Mouse (Mus musculus): ENCODE results near the gene Cadm1.

The Cadm1 gene

DNA sequence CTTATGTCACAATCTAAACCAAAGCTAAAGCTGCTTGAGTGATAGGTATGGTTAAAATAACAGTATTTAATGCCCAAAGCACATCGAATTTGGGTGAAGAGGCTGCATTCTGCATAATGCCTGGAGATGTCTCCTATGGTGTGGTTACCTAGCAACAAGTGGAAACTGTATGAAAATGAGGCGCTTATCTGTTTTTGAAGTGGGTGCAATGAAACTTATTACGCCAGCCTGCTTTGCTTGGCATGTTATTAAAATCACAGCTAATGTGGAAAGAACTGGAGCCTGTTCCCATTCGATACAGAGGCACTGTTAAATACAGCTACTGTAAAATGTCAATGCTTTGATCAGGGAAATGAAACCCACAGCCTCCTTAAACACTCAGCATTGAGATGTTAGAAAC, 79.5 kb downstream of the Cadm1 start:
- no peak for DNase-seq (ENCODE audit: low spot score)

DNA sequence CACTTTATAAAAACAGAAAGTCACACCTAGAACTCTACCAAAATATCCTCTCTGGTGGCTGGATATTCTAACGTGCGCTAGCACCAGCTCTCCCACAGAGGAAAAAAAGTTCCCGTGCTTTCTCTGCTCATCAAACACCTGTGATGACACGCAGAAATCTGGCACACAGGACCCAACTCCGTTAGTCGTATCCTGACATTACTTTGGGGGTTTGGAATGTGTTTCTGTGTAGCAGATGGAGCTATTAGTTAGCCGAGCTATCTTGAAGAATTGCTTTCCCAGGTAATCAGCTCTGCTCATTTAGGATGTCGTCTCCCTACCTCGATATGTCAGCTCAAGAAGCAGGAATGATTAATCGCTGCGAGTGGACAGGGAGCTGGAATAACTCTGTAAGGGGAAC, 80.3 kb downstream of the Cadm1 start:
- no peak for DNase-seq (ENCODE audit: low spot score)

DNA sequence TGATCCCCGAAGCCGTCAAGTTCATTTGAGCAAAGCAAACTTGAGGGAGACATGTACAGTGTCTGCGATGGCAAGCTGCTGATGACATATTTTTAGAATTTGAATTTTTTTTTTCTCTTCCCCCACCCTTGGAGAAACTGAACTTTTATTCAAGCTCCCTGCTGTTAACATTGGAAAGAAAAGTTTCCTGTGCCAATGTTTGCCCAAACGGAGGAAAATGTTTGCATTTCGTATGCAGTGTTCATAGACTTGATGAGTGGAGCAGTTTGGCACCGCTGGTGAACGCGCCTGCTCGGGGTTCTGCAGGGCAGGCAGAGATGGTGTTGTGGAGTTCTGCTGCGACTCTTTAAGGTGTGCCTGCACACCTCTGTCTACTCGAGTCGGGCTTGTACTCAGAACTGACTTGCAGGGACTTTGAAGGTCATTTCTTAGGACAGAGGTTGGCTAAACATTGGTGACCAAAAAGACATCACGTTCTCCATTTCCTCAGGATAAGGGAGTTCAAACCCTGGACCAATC, 83.0 kb downstream of the Cadm1 start:
- DNase-seq (ENCODE audit: low spot score), result no peak

DNA sequence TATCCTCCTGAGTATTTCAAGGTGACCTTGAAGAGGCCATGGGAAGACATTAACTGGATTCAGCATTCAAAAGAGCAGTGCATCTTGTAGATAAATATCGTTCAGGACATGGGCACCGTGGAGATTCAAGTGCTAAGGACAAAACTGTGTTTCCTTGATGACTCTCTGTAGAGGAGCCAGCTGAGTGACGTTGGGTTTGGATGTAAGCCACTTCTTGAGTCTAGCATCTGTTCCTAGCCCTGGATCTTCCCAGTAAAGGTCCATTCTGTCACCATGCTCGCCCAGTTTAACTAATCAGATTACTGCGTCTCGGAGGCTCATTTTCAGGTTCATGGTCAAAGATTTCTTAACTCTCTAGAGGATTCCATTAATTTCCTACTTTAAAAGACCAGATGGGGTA, 85.1 kb downstream of the Cadm1 start:
- DNase-seq (ENCODE audit: low spot score), result no peak

DNA sequence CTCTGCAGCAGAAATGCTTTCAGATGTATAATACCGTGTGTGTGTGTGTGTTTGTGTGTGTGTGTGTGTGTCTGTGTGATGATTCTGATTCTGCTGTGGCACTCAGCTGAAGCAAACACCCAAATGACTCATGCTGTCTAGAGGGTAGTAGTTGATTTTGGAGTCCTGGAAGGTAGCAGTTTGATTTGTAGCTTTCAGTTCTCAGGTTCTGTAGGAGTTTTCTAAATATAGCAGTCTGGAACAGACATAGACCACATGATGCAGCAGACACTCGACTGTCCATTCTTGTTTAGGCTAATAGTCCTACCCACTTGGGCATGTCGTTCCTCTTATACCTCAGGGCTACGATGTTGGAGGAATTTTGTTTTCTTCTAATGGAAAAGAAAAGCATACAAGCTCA, 86.4 kb downstream of the Cadm1 start:
- DNase-seq (ENCODE audit: low spot score), result no peak

DNA sequence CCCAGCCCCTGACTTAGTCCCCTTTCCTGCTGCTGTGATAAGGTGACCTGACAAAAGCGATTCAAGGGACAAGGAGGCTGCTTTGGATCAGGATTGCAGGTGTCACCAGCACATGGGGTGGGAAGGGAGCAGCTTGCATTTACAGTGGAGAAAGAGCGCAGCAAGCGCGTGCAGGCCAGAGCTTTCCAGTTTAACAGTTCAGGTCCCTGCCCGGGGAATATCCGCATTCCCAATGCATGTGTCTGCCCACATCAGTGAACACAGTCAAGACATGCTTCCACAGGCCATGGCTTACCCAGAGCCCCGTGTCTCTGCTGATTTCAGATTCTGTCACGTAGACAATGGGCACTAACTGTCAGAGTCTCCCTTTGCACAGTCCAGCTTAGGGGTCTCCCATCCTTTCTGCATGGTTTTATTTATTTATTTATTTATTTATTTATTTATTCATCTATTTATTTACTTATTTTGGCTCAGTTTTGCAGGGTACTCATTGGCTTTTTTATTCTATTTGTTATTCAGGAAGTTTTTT, 89.6 kb downstream of the Cadm1 start:
- no peak for DNase-seq (ENCODE audit: low spot score)

DNA sequence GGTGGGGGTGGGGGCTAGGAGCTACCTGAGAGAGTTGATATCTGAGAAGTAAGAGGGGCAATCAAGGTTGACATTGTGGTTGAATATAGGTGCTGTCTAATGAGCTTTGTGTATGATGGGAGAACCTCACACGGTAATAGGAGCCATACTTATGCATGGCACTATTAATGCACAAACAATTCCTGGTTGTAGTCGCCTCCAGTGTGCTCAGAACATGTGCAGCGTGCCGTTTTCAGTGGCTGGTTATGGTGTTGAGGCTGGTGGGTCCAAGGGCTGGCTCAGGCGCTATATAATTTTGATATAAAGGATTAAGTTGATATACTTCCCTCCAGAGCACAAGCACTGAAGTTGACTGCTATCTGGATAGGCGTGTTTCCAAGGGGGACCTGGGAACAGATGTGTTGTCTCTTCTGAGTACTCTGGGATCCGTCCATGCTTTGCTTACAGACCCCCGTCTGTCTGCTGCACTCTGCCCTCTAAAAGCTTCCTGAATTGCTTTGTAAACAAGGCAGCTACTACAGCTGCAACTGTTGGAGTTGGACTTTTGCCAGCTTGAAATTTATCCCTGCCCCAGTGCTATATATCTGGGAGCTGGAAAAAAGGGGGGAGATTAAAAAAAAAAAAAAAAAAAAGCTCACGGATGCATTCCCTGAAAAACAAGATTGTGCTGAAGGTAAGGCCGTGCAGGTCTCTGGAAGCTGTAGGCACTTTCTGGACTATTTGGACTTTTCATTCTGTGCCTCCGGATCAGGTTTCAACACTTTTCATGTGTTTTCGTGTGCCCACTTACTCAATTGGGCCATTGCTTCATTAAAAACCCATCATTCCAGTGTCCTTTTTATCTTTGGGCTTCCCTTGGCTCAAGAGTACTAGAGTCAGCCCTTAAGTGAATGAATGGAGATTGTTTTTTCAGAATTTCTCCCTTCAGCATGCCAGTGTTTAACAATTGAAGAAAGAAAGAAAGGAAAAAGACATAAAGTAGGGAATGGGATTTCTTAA, 93.8 kb downstream of the Cadm1 start:
- no peak for DNase-seq (ENCODE audit: low spot score)

DNA sequence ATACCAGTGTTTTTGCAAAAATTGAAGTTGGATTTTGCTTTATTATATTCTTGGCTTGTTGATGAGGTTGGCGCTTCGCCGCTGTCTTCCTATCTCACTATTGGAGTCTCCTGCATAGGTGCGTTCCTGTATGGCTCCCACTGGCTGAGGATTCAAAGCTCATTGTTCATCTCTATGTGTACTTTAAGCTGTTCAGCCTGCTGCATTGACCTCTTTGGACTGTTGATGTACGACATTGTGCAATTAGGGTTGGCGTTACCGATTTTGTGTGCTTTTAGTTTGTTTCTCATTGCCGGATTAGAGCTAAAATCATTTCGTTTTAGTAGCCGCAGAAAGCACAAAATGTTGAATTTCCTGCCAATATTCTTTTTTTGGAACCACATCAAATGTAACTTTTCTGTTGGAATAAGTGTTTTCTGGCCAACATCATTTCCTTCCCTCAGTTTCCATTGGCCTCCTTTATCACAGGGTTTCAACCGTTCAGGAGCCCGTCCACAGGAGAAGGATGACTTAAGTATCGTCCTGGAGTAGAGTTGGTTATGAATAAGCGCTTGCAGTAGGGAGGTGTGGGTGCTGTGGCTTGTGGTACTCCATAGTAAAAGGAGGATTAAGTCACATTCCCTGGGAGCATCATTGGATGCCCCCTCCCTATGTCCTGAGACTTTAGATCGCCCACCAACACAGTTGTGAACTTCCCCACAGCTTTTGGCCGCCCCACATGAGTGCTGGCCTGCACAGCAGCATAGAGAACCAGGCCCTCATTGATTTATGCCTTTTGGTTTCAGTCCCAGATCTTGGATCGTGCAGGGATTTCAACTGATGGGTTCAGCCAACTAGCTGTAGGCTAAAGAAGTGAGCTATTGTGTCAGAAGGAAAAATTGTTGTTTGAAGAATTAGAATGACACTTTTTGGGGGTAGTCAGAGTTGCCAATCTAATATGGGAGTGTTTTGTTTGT, 94.9 kb downstream of the Cadm1 start:
- no peak for DNase-seq (ENCODE audit: low spot score)

DNA sequence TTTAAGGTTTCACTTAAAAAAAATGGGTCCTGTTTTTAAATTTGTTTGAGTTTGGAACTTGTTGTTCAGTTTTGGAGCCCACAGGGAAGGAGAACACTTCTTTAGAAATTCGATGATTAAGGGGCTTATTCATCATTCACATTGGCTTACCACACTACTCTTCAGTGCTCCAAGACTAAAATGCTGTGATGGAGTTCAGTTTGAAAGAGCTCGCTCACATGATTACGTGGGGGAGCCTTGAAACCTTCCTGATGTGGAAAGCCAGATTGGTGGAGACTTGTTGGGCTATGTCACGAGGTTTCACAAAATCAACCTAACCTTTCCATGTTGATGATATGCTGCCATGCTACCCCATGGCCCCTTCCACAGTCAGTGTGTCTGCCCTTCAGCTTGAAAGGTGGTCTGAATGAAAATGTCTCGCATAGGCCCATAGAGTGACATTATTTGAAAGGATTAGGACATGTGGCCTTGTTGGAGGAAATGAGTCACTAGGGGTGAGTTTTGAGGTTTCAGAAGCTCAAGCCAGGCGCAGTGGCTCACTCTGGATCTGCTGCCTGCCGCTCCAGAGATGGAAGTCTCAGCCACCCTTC, 95.7 kb downstream of the Cadm1 start:
- DNase-seq (ENCODE audit: low spot score), result no peak

DNA sequence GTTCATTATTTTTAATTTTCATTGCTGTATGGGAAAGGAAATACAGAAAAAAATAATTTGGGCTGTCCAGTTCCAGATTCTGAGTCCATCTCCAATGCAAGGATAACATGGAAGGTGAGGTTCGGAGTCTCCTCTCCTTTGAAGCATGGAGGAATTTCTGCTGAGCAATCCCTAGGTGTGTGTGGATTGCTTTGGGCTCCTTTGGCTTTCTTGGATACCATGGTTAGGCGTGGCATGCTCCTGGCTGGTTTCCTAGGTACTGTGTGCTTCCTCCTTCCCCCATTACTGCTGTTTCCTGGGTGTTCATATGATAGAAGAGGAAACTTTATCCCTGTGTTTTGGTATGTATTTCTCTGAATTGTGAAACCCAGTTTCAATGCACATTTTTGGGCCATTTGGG, 98.0 kb downstream of the Cadm1 start:
- no peak for DNase-seq (ENCODE audit: low spot score)

DNA sequence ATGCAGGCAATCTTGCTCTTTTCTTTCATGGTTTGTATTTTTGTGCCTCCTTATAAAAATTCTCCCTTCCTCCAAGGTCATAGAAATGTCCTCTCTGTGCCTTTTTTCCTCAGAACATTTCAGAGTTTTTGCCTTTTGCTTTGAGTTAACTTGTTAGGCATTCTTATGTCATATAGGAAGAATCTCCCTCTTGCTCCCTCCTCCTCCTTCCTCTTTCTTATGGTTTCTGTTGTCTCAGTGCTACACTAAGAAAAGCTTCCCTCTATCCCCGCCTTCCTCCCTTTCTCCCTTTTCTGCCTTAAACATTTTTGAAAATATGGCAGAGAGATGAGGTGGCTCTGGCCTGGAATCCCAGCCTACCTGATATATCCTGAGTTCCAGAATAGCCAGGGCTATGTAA, 98.6 kb downstream of the Cadm1 start:
- no peak for DNase-seq (ENCODE audit: low spot score)

DNA sequence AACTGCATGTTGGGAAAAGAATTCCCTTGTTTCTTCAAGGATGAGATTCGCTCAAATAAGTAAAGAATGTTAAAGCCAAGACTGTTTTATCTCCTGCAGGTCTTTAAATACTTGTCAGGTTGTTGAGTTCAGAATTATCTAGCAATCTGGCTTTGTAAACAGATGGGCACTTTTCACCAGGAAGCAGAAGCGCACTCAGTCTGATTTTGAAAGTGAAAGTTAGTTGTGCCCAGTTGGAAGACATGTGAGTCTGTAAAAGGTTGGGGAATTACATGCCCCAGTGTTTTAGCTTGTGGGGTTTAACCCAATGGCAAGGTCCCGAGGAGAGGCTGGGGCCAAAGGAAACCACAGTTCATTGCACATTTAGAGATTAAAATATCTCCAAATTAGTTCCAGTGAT, 104.7 kb downstream of the Cadm1 start:
- DNase-seq (ENCODE audit: low spot score), result no peak

DNA sequence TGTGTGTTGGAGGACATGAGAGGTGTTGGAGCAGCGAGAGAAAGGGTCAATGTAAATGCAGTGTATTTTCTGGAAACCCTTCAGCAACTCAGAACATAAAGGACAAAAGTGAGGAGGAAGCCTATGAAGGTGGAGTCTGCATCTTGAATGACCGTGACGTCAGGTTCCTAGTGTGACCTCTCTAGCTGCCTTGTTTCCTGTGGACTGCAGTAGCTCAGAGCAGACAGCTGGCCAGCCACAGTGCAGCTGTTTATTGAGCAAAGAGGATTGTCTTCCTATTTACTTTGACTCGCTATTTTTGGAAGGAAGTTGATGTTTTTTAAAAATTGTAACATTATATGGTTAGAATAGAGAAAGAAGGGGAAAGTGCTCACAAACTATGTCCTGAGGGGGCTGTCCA, 112.7 kb downstream of the Cadm1 start:
- no peak for DNase-seq (ENCODE audit: low spot score)

DNA sequence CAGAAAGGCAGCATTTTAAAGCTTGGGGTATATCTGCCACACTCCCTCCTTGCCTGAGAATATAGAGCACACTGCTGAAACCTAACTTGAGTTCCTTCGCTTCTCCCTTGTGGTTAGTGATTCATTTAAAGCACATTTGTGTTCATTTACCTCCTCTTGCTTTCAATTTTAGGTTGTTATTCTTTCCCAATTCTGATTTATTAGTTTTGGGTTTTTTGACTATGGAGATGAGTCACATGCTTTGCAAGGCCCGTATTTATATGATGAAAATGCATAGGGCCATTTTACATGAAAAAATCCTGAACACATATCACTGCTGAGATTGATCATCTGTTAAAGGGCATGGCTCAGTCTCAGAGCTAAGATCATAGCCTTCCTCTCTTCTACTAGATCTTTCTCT, 115.1 kb downstream of the Cadm1 start:
- no peak for DNase-seq (ENCODE audit: low spot score)

DNA sequence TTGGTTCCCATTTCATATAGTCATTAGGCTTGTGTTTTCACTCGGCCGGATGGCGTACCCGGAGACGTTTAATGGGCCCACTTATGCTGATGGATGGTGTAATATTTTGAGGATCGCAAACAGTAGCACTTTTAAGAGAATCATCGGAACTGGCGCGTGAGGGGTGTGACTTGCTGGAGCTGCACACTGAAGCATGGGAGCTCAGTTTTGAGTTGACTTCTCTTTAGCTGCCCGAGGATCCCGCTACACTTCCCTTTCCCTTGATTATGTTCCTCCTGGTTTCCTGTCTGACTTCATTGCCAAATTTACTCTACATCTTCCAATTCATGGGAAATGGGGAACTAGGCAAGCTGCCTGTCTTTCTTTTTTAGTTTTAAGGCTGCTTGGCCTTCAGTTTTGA, 121.5 kb downstream of the Cadm1 start:
- no peak for DNase-seq (ENCODE audit: low spot score)

DNA sequence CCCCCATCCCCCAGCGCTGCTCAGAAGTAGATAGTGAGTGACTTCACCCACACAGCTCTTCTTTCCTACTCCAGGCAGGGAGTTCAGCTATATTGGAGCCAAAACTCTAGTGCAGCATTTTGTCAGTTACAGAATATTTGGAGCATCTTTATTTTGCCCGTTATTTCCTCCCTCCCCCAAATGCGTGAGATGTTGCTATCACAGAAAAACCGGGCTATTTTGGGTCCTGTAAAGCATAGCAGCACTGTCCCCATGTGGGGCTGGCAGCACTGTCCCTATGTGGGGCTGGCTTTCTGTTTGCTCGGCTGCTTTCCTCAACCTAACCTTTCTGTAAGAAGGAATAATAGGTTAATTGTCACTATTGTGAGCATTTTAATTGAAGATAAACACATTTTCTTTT, 122.2 kb downstream of the Cadm1 start:
- no peak for DNase-seq (ENCODE audit: low spot score)

DNA sequence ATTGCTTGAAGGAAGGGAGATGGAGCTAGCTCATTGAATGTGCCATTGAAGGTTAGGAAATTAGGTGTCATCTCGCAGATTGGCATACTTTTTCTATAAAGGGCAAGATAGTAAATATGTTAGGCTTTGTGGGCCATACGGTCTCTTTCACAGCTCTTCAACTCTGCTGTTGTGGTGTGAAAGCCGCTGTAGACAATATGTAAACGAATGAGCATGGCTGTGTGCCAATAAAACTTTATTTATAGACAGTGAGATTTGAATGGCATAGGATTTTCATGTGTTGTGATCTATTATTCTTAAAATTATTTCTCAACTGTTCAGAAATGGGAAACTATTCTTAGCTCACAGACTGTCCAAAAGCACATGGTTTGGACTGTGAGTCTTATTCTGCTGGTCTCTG, 123.0 kb downstream of the Cadm1 start:
- DNase-seq (ENCODE audit: low spot score), result no peak

DNA sequence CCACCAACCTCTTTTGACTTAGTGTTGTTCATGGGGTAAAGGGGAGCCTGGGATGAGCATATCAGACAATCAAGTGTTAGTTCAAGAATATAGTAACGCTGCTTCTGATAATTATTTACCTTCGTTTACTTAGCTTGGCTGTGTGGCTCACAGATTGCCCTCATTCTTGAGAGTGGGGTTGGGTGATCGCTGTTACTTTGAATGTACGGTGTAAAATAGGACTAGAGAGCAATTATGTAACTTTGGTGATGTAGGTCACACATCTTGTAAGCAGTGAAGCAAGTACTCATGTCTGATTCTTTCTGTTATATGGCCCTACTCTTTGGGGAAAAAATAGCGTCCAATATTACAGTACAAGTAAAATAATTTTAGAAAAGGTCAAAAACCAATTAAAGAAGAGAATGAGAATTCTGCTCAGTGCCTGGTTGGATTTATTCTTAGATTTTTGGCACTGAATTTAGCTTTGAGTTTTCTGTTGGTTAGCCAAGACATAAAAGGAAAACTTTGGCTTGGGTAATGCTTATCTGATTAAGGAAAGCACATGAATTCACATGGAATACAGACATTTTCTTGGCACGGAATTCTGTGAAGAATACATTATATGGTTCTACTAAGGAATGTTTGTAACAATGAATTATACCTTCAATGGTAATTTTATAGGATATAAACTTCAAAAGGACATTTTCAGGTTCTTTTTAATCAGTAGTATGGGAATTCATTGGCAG, 129.6 kb downstream of the Cadm1 start:
- DNase-seq (ENCODE audit: low spot score), result no peak

DNA sequence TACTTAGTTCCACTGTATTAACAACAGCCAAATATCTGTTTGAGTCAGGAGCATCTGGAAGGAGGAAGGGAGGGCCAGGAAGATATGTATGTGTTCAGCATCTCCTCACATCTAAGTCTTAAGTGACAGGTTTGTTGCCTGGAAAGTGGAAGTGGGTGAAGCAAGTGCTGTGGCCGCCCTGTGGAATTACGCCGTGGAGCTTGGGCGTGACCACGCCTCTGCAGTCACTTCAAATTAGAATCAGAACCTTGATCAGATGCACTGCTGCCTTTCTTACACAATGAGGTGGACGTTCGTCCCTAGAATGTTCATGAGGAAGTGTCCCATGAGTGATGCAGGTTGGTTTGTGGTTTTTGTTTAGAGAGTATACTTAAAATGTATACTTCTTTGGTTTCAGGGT, 131.6 kb downstream of the Cadm1 start:
- no peak for DNase-seq (ENCODE audit: low spot score)

DNA sequence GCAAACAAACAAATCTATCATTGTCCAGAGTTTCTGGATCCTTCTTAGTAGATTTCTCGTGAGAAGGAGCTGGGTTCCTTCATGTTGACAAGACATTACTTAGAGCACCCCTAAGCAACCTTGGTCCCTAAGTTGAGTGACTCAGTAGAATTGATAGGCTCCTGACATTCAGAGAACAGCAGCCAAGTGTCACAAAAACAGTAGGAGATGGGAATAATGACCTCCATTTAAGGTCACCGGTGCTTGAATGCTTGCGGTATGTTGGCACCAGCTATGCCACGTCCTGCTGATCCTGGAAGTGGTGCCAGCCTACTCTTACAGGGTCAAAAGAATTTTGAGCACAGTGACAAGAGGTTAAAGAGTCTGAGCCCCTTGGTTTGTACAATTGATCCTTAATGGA, 139.2 kb downstream of the Cadm1 start:
- no peak for DNase-seq (ENCODE audit: low spot score)

DNA sequence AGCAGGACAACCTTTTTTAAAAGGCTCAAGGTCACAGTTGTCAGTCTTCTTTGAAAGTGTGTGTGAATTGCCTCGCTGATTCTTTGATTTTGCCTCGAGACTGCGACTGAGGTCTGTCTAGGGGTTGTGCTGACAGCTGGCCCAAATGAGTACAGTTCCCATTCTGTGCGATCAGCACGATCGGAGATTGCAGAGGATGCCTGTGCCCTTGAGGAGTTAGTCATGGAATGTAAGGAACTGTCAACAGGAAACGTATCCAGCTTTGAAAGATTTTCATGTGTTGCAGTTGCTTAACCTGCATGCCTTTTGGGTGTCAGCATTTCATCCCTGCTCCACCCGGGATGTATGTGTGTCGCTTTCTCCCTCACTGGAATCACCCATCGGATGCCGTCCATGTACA, 141.6 kb downstream of the Cadm1 start:
- DNase-seq (ENCODE audit: low spot score), result no peak

Data from T-cell, adult 2 months (primary cell).